Mouse (Mus musculus): ENCODE measurements around the gene Ccdc184. TPM values are rescaled to one million over a fixed set of nuclear protein-coding genes. Genes with fewer than 3 reads are reported as not detected.
A peak's percentile ranks its signal among the peaks of the same experiment; 100 is the strongest.

The Ccdc184 gene
- total RNA-seq, 4 experiments from 2014 or later = 16.5 to 18.5 (median 18.2) TPM

GRCm38 (mm10) chr15:98155272-98155671, 11.7 kb upstream of the Ccdc184 start:
- no peak for DNase-seq (ENCODE audit: low spot score in 2 of 2)

DNA sequence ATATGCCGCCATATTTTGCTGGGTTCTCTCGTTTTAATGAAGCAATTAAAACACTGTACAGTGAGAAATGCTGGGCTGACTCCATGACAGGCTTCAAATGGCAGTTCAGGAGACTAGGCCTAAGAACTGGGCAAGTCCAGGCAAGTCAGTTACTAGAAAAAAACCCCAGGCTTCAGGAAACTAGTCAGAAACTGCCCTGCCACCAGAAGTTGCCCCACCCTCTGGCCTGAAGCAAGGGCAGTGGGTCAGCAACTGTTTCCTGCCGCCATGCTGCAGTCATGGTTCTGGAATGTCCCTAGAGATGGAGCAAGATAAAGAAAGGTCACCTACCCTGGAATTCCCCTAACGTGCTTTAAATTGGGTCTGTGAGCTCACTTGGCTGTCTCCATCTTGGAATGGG, 11.0 kb upstream of the Ccdc184 start:
- DNase-seq (ENCODE audit: low spot score in 2 of 2) = no peak

DNA sequence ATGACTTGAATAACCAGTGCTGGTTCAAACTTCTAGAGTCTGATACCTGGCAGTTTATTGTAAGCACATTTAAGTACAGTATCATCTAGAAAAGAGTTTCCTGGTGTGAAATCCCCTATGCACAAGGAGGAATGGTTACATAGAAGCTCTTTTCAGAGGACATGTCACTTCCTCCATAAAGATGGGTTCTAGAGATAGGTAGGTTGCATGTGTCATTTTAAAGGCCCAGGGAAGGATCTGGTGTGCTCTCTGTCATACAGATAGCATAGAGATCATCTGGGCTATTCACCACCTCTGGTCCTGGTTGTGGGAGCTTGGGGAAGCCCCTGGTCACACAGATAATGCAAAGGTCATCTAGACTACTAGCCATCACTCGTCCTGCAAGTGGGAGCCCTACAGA, 9.7 kb upstream of the Ccdc184 start:
- no peak for DNase-seq (ENCODE audit: low spot score in 2 of 2)

DNA sequence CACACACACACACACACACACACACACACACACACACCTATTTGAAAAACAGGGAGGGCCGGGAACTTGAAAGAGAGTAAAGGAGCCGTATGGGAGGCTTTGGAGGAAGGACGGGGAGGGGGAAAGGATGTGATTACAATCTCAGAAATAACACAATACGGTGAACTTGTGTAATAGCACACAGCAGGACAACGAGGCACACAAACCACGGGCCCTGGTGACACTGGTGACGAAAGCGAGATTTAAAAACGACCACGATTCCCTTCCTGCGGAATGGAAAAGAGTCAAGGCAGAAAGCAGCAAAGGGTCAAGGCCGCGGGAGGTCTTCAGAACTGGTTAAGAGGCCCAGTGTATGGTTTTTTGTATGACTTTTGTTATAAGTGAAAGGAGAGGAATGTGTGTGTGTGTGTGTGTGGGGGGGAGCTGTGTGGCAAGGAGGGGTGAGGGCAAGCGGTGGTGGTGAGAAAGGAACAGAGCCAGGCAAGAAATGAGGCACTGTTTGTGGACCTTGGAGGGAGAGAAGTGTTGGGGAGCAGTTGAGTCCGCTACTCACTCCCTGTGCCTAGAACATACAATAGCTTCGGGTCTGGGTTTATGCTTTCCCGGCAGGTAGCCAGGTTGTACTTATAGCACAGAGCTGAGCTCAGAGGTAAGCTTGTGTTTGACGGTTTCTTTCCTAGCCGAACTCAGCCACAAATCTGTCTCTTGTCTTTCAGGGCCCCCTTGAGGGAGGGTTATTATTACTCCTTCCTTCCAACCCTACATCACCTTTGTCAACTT, 5.7 kb upstream of the Ccdc184 start:
- no peak for DNase-seq (ENCODE audit: low spot score in 2 of 2)

DNA sequence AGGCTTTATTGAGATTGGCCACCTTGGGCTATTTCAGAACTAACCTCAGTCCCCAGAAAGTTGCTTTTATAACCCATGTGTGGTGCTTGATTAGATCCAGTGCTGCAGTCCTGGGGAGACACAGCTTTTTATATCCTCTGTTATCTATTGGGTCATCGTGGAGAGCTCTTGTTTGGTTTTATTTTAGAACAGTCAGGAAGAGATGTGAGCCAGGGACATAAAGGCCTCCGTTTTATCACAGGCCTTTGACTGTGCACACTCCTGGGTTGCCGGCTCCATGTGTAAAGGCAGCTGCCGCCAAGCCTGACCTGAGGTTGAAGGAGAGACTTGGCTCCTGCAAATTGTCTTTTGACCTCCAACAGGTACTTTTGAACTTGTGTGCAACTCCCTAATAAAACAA, 4.4 kb upstream of the Ccdc184 start:
- no peak for DNase-seq (ENCODE audit: low spot score in 2 of 2)

DNA sequence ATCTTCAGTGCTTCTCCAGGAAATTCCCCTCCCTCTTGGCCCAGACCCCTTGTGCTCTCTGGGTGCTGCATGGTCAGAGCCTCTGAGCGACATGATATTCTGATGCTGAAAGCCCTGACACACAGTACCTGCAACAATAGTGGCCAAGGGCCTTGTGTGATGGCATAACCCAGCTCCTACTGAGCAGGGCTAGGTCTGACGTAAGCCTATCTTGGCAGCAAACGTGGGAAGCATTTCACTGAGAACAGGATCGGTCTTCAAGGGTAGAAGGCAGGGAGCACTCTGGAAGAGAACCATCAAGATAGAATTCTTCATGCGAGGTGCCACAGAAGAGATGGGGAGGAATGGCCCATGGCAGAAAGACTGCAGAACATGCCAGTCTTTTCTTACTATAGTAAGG, 1.4 kb upstream of the Ccdc184 start, which contains the start of gene Asb8:
TSS of gene Asb8 (minus strand) at position 101 of the 400 bp plus-strand sequence.
- DNase-seq (ENCODE audit: low spot score in 2 of 2) = no peak

DNA sequence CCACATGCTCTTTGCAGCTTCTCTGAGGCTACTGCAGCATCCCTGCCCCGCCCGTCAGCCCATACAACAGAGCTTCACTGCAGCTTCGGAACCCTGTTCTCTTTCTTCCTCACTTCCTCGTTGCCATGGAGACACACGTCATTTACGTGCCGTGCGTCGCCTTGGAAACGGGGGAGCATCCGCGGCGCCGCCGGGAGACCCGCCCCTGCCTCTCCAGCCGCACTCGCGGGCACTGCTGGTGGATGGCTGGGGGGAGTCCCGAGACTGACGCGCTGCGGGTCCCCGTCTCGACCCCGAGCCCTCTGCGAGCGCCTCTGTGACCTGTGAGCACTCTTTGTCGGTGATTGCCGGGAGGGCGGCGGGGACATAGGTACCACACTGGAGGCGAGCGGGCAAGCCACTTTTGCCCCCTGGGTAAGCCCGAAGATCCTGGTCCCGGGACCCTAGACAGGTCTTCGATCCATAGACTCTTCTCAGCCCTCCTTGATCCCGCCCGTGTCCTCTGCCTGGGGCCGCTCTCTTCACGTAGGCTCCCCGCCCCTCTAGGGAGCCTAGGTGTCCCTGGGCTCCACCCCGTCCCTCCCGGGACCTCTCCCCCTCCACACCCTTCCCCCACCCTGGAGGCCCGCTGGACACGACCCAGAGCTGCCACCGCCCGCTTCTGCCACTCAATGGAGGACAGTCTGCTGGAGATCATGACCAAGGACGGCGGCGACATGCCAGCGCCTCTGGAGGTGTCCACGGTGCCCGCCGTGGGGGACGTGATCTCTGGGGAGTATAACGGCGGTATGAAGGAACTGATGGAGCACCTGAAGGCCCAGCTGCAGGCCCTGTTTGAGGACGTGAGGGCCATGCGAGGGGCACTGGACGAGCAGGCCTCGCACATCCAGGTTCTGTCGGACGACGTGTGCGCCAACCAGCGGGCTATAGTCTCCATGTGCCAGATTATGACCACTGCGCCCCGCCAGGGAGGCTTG, 975 bp downstream of the Ccdc184 start:
- DNase-seq (ENCODE audit: low spot score in 2 of 2) = peak; percentile 71 to 91

- DNase-seq (ENCODE audit: low spot score in 2 of 2) = no peak
Measured at GRCm38 (mm10) chr15:98168622-98169004, 1.7 kb downstream of the Ccdc184 start.

DNA sequence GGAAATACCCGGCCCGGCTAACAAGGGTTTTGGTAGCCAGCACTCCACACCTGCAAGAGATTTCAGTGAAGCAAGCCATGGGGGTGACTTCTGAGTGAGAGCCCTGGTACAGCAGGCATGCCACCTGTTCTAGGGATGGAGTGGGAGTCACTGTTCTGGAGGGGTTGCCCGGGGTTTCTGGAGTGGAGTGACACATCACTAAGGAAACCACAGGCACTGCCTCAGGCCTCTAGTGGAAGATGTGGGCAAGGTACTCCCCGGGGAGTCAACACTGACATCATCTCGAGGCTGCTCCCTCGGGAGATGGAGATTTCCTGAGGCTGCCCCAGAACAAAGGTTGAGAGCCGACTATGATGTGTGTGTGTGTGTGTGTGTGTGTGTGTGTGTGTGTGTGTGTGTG, 3.4 kb downstream of the Ccdc184 start:
- DNase-seq (ENCODE audit: low spot score in 2 of 2) = peak in 1 of 2 experiments; percentile 73

DNA sequence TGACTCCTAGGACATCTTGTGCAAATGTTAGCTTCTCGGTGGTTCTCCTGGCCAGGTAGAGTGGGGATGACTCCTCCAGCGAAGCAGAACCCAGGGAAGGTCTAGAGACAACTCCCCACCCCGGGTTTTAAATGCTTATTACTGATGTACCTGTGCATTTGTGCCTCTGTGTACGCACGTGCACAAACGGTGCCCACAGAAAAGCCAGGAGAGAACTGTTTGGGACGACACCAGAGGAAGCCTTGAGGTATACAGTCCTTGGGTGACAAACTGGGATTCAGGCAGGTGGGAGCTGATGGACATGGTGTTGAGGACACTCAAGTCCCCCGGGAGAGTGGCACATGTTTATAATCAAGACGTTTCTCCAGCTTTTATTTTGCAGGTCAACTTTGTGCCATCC, 4.0 kb downstream of the Ccdc184 start:
- DNase-seq (ENCODE audit: low spot score in 2 of 2) = no peak

GRCm38 (mm10) chr15:98172113-98172512, 5.2 kb downstream of the Ccdc184 start:
- no peak for DNase-seq (ENCODE audit: low spot score in 2 of 2)

GRCm38 (mm10) chr15:98173821-98174220, 6.9 kb downstream of the Ccdc184 start:
- DNase-seq (ENCODE audit: low spot score in 2 of 2) = peak in 1 of 2 experiments; percentile 89

- DNase-seq (ENCODE audit: low spot score in 2 of 2) = no peak
Measured at GRCm38 (mm10) chr15:98177320-98177719, 10.4 kb downstream of the Ccdc184 start.

DNA sequence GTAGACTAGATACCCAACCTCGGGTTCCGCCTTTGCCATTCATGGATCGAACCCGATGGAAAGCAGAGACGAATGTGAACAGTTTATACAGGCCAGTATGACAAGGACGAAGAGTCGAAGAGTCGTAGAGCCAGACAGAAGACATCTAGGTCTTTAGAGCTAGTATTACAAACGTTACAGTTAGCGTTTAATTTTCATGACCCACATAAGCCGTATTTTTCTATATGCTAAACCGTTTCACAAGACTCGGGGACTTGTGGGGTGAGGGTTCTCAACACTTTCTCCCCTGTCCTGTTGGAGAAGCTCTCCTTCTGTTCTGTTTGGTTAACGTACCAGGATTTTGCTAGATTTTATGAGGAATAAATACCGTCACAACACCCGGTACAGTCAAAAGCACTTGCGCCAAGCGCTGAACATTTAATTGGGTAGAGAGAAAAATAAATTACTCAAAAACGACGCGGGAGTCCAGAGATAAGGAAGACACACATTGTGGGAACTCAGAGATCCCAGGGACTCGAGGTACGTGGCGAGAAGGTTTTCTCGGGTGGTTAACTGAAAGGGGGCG, 13.7 kb downstream of the Ccdc184 start:
- DNase-seq (ENCODE audit: low spot score in 2 of 2) = no peak

DNA sequence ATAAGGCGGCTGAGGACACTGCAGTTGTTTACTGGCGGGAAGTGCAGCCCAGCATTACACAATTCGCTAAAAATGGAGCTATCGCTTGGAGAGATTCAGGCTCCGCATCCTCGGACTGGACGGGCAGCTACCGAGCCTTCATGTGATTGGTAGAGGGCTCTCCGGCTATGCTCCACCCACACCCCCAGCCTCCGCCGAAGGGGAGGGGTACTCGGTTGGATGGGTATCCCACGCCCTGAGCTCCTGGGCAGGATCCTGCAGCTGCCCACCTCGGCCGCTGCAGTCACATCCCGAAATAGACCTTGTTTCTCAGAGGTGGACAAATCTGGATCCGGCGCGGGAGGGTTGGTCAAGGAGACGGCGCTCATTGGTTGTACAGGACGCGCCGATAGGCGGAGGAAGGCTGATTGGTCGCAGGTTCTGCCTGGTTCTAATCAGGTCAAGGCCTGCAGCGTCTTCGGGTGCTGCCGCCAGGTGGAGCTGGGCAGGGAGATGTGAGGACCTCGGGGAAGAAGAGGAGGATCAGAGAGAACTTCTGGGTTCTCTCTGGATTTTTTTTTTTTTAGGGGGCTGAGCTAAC, 14.3 kb downstream of the Ccdc184 start:
- peak; percentile 84 to 96 for DNase-seq (ENCODE audit: low spot score in 2 of 2)

GRCm38 (mm10) chr15:98181856-98182570, 15.1 kb downstream of the Ccdc184 start:
- no peak for DNase-seq (ENCODE audit: low spot score in 2 of 2)

DNA sequence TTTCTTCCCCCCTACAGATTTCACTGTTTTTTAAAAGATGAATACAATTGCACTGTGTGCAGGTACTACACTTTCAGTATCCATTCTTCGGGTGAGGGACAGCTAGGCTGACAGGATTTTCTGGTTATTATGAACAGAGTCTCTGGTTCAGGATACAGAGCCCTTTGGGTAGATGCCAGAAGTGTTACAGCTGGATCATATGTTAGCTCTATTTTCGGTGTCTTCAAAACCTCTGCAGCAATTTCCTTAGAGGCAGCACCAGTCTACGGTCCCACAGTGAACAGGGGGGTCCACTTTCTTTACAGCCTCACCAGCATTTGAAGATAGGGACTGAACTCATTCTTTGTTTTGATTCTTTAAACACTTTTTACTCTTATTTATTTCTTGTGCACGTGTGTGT, 17.5 kb downstream of the Ccdc184 start:
- no peak for DNase-seq (ENCODE audit: low spot score in 2 of 2)

DNA sequence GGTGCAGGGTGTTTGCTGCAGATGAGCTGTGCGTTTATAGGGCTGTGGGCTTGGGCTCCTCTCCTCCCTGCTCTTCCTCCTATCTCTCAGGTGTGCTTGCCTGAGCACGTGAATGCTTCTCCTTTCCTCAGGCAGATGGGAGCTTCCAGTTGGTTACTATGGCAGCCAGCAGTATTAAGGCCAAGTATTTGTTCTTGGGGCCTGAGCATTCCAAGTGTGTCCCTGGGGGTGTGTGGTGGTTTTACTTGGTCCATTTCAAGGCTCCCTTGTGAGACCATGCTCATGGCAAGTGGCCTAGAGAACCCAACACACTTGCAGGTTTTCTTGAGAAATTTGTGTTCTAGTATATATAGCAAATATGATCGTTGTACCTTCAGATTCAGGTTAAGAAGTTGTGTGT, 28.5 kb downstream of the Ccdc184 start, which contains the start of gene Olfr288:
TSS of gene Olfr288 (minus strand) at position 101 of the 400 bp plus-strand sequence.
- DNase-seq (ENCODE audit: low spot score in 2 of 2) = no peak

DNA sequence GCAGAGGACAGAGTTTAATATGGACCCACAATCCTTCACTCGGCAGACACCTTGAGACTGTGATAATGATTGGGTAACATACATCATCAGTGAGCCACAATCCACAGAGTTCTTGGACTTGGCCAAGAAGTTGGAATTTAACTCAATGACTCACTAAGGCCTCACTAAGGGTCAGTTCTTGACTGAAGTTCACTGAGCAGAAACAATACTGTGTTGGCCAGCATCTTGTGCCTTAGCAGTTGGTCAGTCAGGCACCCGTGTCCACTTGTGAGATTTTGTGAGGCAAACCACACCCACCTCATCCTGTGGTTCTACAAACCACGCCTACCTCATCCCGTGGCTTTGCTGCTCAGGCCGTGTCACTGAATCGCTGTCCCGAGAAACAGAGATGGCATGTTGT, 42.7 kb downstream of the Ccdc184 start:
- DNase-seq (ENCODE audit: low spot score in 2 of 2) = no peak

GRCm38 (mm10) chr15:98213336-98213870, 46.4 kb downstream of the Ccdc184 start:
- DNase-seq (ENCODE audit: low spot score in 2 of 2) = no peak

Measured in left cerebral cortex, adult 8-10 months (tissue).